Comparison of ENCODE assay signal across 8 mouse cellular contexts in the genomic region with DNA sequence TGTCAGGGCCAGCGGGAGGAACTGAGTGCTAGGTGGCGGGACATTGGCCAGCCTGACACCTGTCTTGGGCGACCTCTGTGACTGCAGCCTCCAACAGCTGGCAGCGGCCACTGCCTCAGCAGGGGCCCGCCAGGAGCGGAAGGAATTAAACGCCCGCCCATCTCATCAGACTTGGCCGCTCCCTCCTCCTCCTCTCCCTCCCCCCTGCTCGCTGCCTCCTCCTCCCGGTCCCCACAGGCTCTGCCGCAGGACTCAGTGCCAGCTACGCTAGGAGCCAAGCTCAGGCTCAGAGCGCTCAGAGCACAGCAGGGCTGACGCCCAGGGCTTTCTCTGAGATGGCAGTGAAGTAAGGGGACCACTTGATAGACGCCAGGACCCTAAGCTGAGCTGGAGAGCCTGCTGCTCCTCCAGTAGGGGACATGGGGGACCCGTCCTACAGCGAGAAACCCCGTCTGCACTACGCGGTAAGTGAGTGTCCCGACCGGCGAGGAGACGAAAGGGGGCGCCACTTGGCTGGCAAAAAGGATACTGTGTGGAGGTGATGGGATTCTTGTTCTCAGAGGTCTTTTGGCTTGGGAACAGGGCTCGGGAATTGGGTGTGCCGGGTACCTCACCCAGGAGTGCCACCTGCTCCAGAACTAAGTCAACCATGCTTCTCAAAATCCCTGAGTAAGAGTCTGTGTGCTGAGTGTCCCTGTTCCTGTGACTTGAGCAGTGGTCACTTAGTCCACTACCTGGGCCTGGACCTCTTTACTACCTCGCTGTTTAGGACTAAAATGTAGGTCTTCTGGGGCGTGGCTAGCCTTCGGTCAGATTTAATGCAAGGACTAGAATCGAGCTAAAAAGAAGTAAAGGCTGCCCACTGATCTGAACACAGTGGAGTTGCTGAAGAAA.
A peak's percentile ranks its signal among the peaks of the same experiment; 100 is the strongest.
DNase-seq lines count a peak whose midpoint lies in the region; ATAC-seq lines count a peak whose summit lies in the region.

No protein-coding gene starts in this region.

- DNase-seq in adrenal gland, adult 2 months = peak; percentile 79
- DNase-seq in embryo, embryonic 10.5 days (ENCODE audit: low spot score) = peak; percentile 69
- peak; percentile 76 for DNase-seq in gastrocnemius, postnatal 14 days
- peak; percentile 15 for DNase-seq in induced T-regulatory cell, adult 2 months (ENCODE audit: low read depth)
- peak; percentile 1 to 22 for DNase-seq in left cerebral cortex, adult 9 months (ENCODE audit: low spot score in 2 of 2)
- DNase-seq in right cerebral cortex, adult 18-20 months = peak; percentile 37
- DNase-seq in urinary bladder, adult 2 months (ENCODE audit: low spot score) = peak; percentile 38

- intact Hi-C loops in gastrocnemius, postnatal 14 days (cut with DNase I; ENCODE audit: low total_unique reads) = no loop called here

- ATAC-seq in megakaryocyte, adult 5-6 weeks (ENCODE audit: poor library complexity, severe bottlenecking) = peak; percentile 95

Comparison
In these comparisons a context has a peak if more than half of its experiments do, and no peak if none do; other contexts are left out.
1. Peak in every context shown above with its lines: DNase-seq and ATAC-seq.
2. DNase-seq: peak in every context shown above with its lines; median percentile 79 in adrenal gland, adult 2 months; 76 in gastrocnemius, postnatal 14 days; 69 in embryo, embryonic 10.5 days; 38 in urinary bladder, adult 2 months; 37 in right cerebral cortex, adult 18-20 months; 15 in induced T-regulatory cell, adult 2 months; 12 in left cerebral cortex, adult 9 months.